Mouse (Mus musculus): ENCODE results near the gene Lin7a.

The Lin7a gene

DNA sequence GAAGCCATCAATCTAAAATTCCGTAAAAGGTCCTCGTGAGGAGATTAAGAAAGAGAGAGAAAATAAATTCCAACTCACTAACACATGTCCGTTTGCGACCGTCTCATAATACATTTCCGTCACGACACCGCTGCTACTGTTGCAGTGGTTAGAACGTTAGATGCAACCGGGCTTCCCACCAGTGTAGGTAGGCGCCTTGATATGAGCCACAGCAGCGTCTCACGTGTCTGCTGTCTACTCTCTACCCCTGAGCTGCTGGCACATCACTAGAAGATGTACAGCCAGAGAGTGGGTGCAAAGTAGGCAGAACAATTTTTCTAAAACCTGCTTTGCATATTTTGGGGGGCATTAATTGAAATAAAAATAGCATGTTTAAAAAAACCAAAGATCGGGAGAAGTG, 146.8 kb downstream of the Lin7a start:
- no peak for DNase-seq (ENCODE audit: low read depth in 1 of 2, low spot score in 2 of 2)

GRCm38 (mm10) chr10:107436967-107437366, 165.5 kb downstream of the Lin7a start:
- no peak for DNase-seq (ENCODE audit: low read depth in 1 of 2, low spot score in 2 of 2)

DNA sequence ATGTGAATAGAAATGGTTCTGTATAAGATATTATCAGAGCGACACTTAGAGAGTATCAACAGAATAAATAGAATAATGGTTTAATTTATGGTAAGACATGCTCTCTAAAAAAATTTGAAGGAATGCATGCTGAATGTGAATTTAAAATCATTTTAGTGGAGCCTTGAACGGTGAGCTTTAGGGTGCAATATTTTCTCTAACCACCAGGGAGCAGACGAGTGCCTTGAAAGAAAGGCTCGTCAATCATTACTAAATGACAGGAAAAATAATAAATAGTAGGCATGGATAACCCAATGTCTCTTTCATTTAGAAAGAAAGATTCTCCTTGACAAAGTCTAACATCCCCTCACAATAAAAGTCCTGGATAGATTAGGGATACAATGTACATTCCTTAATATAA, 171.3 kb downstream of the Lin7a start:
- DNase-seq (ENCODE audit: low read depth in 1 of 2, low spot score in 2 of 2), result no peak

GRCm38 (mm10) chr10:107449496-107450330, 178.2 kb downstream of the Lin7a start:
- DNase-seq (ENCODE audit: low read depth in 1 of 2, low spot score in 2 of 2), result no peak

GRCm38 (mm10) chr10:107467819-107468218, 196.3 kb downstream of the Lin7a start:
- DNase-seq (ENCODE audit: low read depth in 1 of 2, low spot score in 2 of 2), result no peak

Measured in monocyte, adult 2 months (primary cell).